Comparison of ENCODE assay signal across 21 mouse cellular contexts in genomic region chr8:8044926-8045325, GRCm38 (mm10).
DNase-seq lines count a peak whose midpoint lies in the region; ATAC-seq and TF ChIP-seq lines count a peak whose summit lies in the region.
"Had no signal": no experiment of that assay in that cellular context is flagged by ENCODE, and none has a peak within 500 bp of the region (broad histone marks: within the 10 kb centered on the region; RNA-seq: fewer than 3 reads in every experiment).

No protein-coding gene starts in this region.

- no peak for DNase-seq in forebrain, embryonic 11.5 days (ENCODE audit: low spot score)
- no peak for DNase-seq in forebrain, embryonic 10.5 days (ENCODE audit: extremely low spot score, low spot score)
- DNase-seq in brain, embryonic 14.5 days (ENCODE audit: low read depth), result peak; percentile 71
- peak; percentile 37 for DNase-seq in forebrain, embryonic 14.5 days (ENCODE audit: low spot score)
- peak; percentile 2 for DNase-seq in forebrain, postnatal 0 days
- no peak for DNase-seq in B cell, adult 2 months
- no peak for DNase-seq in ovary, postnatal 10 days (ENCODE audit: low spot score)
- DNase-seq: adrenal gland, adult 8-10 months; adrenal gland, postnatal 25 days; cerebellum, adult 18-20 months; cerebellum, adult 9-10 months; cerebellum, postnatal 14 days; gastrocnemius, postnatal 10 days; gastrocnemius, postnatal 36 days had no signal

- no peaks in the 10 kb centered on the region for H3K36me3 ChIP-seq in forebrain, embryonic 11.5 days (ENCODE audit: control insufficient read depth, insufficient read depth, low read length)
- no peaks in the 10 kb centered on the region for H3K36me3 ChIP-seq in forebrain, embryonic 10.5 days (replicated peaks)
- no peaks in the 10 kb centered on the region for H3K36me3 ChIP-seq in forebrain, embryonic 14.5 days (ENCODE audit: control insufficient read depth, insufficient read depth, low read length)
- no peaks in the 10 kb centered on the region for H3K36me3 ChIP-seq in forebrain, postnatal 0 days (ENCODE audit: insufficient read depth)
- H3K36me3 ChIP-seq: G1E; hindbrain, embryonic 12.5 days; hindbrain, embryonic 15.5 days had no signal

- no peaks in the 10 kb centered on the region for H3K4me1 ChIP-seq in forebrain, embryonic 11.5 days (replicated peaks; ENCODE audit: control insufficient read depth, insufficient read depth, low read length)
- peaks cover 14% of the 10 kb centered on the region for H3K4me1 ChIP-seq in forebrain, embryonic 10.5 days
- H3K4me1 ChIP-seq in forebrain, embryonic 14.5 days (ENCODE audit: control insufficient read depth, insufficient read depth, low read length), result peaks cover 3% of the 10 kb centered on the region; the same call in 1 of the 2 replicates
- 0 out of 2 replicates have a peak, but pooled peaks cover 6% of the 10 kb centered on the region for H3K4me1 ChIP-seq in forebrain, postnatal 0 days (ENCODE audit: insufficient read depth)
- H3K4me1 ChIP-seq: hindbrain, embryonic 12.5 days; hindbrain, embryonic 15.5 days had no signal

- no peaks in the 10 kb centered on the region for H3K27me3 ChIP-seq in forebrain, embryonic 11.5 days (ENCODE audit: control insufficient read depth, insufficient read depth, low read length)
- H3K27me3 ChIP-seq in forebrain, embryonic 10.5 days (ENCODE audit: poor library complexity, severe bottlenecking), result no peaks in the 10 kb centered on the region
- no peaks in the 10 kb centered on the region for H3K27me3 ChIP-seq in forebrain, embryonic 14.5 days (replicated peaks; ENCODE audit: control insufficient read depth, insufficient read depth, low read length)
- H3K27me3 ChIP-seq in forebrain, postnatal 0 days (ENCODE audit: insufficient read depth, low read length), result no peaks in the 10 kb centered on the region
- H3K27me3 ChIP-seq: CH12.LX; hindbrain, embryonic 15.5 days had no signal

- peak; percentile 53; the same call in 1 of the 2 replicates for ATAC-seq in forebrain, embryonic 11.5 days (replicated peaks; ENCODE audit: low FRiP score)
- peak; percentile 70 for ATAC-seq in forebrain, embryonic 14.5 days
- ATAC-seq in forebrain, postnatal 0 days, result no peak
- no peak for ATAC-seq in monocyte, adult 5-6 weeks (replicated peaks; ENCODE audit: insufficient number of reproducible peaks, low FRiP score, low TSS enrichment, poor library complexity, severe bottlenecking)
- ATAC-seq: intestine, postnatal 0 days had no signal

- H3K9ac ChIP-seq in forebrain, embryonic 11.5 days (ENCODE audit: low read length), result no peak overlapping the region
- H3K9ac ChIP-seq in forebrain, embryonic 14.5 days (ENCODE audit: low read length), result no peak overlapping the region
- no peak overlapping the region for H3K9ac ChIP-seq in forebrain, postnatal 0 days
- H3K9ac ChIP-seq: hindbrain, embryonic 12.5 days; hindbrain, embryonic 15.5 days had no signal

- no peak for TF ChIP-seq CTCF in brain, embryonic 14.5 days (IDR thresholded peaks at IDR 0.05; ENCODE audit: borderline replicate concordance, extremely low read depth, insufficient read depth, insufficient read length)
- no peak for TF ChIP-seq CTCF in forebrain, postnatal 0 days (IDR thresholded peaks at IDR 0.05; ENCODE audit: low read depth)

- no peak for TF ChIP-seq POLR2A in brain, embryonic 14.5 days (IDR thresholded peaks at IDR 0.05; ENCODE audit: borderline replicate concordance, extremely low read depth, insufficient read depth, insufficient read length, poor library complexity, severe bottlenecking)

- H3K9me3 ChIP-seq in forebrain, embryonic 11.5 days (ENCODE audit: control insufficient read depth, low read length), result no peaks in the 10 kb centered on the region
- H3K9me3 ChIP-seq in forebrain, embryonic 10.5 days, result no peaks in the 10 kb centered on the region
- H3K9me3 ChIP-seq in forebrain, embryonic 14.5 days (replicated peaks; ENCODE audit: control insufficient read depth, low read length), result no peaks in the 10 kb centered on the region
- H3K9me3 ChIP-seq in forebrain, postnatal 0 days (ENCODE audit: low read length), result no peaks in the 10 kb centered on the region
- H3K9me3 ChIP-seq: G1E; hindbrain, embryonic 12.5 days; hindbrain, embryonic 15.5 days had no signal

- H3K27ac ChIP-seq in forebrain, embryonic 11.5 days (ENCODE audit: low read depth, low read length), result no peak overlapping the region
- H3K27ac ChIP-seq in forebrain, embryonic 10.5 days, result no peak overlapping the region
- H3K27ac ChIP-seq in forebrain, embryonic 14.5 days (ENCODE audit: low read depth, low read length), result no peak overlapping the region
- no peak overlapping the region for H3K27ac ChIP-seq in forebrain, postnatal 0 days (ENCODE audit: low read depth, low read length)
- H3K27ac ChIP-seq: hindbrain, embryonic 12.5 days; hindbrain, embryonic 15.5 days had no signal

- 17% methylated on average over 1 of the region's 1 CpGs for WGBS in forebrain, embryonic 11.5 days
- WGBS in forebrain, embryonic 10.5 days, result 21% methylated on average over 1 of the region's 1 CpGs
- WGBS in forebrain, embryonic 14.5 days, result 3% methylated on average over 1 of the region's 1 CpGs
- WGBS in forebrain, postnatal 0 days, result 19% methylated on average over 1 of the region's 1 CpGs

- H3K4me3 ChIP-seq in forebrain, embryonic 11.5 days (ENCODE audit: low read depth, low read length), result no peak overlapping the region
- no peak overlapping the region for H3K4me3 ChIP-seq in forebrain, embryonic 10.5 days
- H3K4me3 ChIP-seq in forebrain, embryonic 14.5 days (ENCODE audit: low read depth, low read length), result no peak overlapping the region
- H3K4me3 ChIP-seq in forebrain, postnatal 0 days (ENCODE audit: low read depth, low read length), result no peak overlapping the region
- H3K4me3 ChIP-seq: hindbrain, embryonic 12.5 days; hindbrain, embryonic 15.5 days had no signal

- H3K4me2 ChIP-seq in forebrain, embryonic 11.5 days (ENCODE audit: low read depth, low read length, severe bottlenecking), result no peak overlapping the region
- H3K4me2 ChIP-seq in forebrain, embryonic 14.5 days (ENCODE audit: low read length), result no peak overlapping the region
- no peak overlapping the region for H3K4me2 ChIP-seq in forebrain, postnatal 0 days (ENCODE audit: low read depth)
- H3K4me2 ChIP-seq: heart, embryonic 11.5 days; hindbrain, embryonic 12.5 days; hindbrain, embryonic 15.5 days had no signal

Comparison
In these comparisons a context has a peak if more than half of its experiments do, and no peak if none do; other contexts are left out.
1. ATAC-seq: peak in forebrain, embryonic 11.5 days (single experiment) and forebrain, embryonic 14.5 days (single experiment); none in forebrain, postnatal 0 days (single experiment) and monocyte, adult 5-6 weeks (single experiment).
2. DNase-seq: peak in brain, embryonic 14.5 days (single experiment), forebrain, embryonic 14.5 days (single experiment) and forebrain, postnatal 0 days (single experiment); none in forebrain, embryonic 11.5 days (single experiment), forebrain, embryonic 10.5 days (single experiment), B cell, adult 2 months (0 of 2) and ovary, postnatal 10 days (single experiment).